Mouse (Mus musculus): Measurements from ENCODE around the gene Lyz2. TPM values are rescaled to one million over a fixed set of nuclear protein-coding genes. Genes with fewer than 3 reads are reported as not detected.
"Not testable (repeated sequence)": the region's sequence is repeated elsewhere in the genome, so short reads cannot be mapped to it uniquely, and the experiment has no call there.

Lyz2 gene
- 100 to 1,000 TPM in 2 of 4 experiments, 10 to 100 TPM in 2; 15.6 to 138 (median 65.3) TPM for total RNA-seq (2022)

DNA sequence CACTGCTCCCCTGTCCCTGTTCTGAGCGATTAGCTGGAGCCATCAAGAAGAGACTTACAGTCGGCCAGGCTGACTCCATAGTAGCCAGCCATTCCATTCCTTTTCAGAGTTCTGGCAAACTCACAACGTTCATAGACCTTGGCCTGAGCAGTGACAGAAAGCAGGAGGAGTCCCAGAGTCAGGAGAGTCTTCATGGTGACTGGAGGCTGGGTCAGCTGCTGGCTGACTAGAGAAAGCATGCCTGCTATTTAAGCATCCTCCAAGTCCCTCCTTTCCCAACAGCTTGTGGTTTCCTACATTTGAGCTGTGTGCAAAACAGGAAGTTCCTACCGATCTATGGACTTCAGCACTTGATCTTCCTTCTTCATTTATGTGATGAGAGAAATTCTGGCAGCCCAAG, at the start of gene Lyz2:
Gene Lyz2, minus strand, starts transcription at position 273 of the 400 bp plus-strand sequence.
- DNase-seq (ENCODE audit: low spot score in 2 of 2) = no peak

DNA sequence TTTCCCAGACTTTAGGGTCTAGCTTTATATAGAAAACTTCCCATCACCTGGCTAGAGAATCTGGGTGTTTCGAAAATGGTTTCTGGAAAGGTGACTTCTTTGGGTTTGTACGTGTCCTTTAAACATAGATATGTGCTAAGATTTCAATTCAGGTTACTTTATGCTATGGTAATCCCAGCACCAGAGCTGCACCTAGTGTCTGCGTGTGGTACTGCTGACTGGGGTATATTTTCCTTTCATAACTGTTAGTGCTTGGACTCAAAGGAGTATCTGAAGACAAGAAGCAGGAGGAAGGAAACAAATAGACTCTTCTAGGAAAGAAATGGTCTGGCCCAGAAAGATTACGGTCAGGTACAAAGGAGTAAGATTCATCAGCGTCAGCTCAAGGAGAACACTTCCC, 48.4 kb upstream of the Lyz2 start:
- no peak for DNase-seq (ENCODE audit: low spot score in 2 of 2)

DNA sequence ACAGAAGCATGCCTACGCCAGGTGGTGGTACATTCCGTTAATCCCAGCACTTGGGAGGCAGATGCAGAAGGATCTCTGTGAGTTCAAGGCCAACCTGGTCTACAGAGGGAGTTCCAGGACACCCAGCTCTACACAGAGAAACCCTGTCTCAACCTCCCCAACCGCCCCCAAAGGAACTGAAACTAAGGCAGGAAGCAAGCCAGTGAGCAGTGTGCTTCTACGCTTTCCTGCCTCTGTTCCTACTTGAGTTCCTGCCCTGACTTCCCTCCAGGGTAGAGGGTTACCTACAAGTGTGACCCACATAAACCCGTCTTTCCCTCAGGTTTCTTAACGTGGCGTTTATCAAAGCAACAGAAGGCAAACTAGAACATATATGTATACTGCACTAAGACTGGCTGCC, 41.7 kb upstream of the Lyz2 start:
- DNase-seq (ENCODE audit: low spot score in 2 of 2) = no peak

DNA sequence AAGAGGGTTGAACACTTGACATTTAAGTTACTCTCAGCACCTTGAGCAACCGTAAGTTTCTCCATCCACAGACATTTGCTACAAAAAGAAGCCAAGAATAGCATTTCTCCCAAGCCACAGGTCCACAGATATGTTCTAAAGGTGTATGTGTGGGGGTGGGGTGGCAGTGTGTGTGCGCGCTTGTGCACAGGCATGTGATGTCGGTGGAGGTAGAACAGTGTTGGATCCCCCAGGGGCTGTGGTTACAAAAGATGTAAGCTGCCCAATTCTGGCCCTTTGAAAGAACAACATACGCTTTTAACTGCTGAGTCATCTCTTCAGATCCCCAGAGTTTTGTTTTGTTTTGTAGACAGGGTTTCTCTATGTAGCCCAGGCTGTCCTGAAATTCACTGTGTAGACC, 40.5 kb upstream of the Lyz2 start:
- DNase-seq (ENCODE audit: low spot score in 2 of 2) = no peak

DNA sequence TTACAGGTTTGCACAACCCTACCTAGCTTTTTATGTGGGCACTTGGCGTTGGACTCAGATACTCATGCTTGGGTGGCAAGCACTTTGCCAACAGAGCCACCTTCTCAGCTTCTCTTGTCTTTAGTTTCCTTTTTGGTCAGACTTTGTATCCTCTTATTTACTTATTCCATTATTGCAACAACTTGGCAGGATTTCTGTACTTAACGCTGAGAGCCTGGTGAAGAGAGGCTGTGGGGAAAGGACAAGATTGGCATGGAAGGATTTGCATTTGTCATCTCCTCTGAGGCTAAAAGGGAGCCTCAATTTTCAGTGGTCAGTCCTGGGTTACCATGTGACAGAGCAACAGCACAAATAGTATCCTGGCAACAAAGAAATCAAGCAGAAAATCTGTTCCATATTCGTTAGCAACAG, 38.5 kb upstream of the Lyz2 start:
- DNase-seq (ENCODE audit: low spot score in 2 of 2) = no peak

DNA sequence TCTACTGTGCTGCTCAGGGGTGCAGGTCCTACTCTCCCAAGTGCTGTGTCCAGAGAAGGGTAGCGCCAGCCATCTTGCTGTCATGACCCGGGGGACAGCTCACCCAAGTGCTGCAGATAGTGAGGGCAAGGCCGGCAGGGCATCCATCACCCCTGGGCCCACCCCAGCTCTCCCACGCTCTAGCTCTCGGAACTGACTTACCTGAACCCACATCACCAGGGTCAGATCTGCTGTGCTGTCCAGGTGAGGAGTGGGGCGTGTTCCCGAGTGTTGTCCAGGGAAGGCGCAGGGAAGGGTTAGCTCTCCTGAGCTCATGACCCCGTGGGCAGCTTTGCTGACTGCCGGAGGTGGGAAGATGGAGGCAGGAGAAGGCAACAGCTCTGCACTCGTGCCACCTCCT, 34.3 kb upstream of the Lyz2 start:
- no peak for DNase-seq (ENCODE audit: low spot score in 2 of 2)

DNA sequence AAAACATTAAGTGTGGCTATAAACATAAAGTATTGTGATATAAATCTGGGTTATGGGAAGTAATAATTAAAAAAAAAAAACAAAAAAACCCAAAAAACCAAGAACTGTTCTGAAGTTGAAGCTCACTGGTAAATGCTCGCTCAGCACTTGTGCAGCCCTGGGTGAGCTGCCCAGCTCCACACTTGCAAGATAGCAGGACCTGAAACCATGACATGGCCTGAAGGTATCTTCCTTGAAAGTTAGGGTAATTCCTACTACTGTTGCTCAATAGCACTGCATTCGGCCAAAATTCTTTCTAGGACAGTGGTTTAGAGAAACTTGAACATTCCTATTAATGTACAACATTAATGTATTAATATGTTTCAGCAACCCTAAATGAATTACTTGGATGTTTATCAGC, 31.0 kb upstream of the Lyz2 start:
- DNase-seq (ENCODE audit: low spot score in 2 of 2) = no peak

DNA sequence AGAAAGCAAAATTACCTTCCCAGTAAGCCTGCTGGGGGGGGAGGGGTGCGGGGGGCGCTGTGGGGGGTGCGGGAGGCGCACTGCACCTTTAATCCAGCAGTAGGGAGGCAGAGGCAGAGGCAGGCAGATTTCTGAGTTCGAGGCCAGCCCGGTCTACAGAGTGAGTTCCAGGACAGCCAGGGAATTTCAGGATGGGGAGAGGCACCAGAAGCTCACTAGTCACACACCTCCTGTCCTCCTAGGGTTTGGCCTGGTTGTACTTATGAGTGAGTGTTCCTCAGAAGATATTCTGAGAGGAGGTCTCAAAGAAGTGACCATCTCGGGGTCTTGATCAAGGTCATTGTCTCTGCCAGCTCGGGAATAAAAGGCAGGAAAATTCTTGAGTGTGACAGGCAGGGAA, 30.0 kb upstream of the Lyz2 start:
- no peak for DNase-seq (ENCODE audit: low spot score in 2 of 2)

DNA sequence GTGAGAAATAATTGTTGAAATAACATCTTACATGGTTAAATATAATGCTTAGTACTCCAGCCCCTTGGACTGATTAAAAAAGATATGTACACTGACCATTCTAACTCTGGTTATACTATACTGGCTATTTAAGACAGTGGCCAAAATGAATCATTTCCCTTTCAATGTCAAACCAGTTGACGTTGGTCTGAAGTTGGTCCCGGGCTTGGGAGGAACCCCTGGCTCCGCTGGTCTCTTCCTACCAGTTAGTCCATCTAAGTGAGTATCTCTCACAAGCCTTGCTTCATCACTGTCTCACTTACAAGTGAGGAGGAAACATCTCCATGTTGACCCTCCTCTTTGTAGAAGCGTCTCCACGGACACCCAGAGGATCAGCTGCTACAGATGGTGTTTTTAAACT, 22.2 kb upstream of the Lyz2 start:
- DNase-seq (ENCODE audit: low spot score in 2 of 2) = no peak

DNA sequence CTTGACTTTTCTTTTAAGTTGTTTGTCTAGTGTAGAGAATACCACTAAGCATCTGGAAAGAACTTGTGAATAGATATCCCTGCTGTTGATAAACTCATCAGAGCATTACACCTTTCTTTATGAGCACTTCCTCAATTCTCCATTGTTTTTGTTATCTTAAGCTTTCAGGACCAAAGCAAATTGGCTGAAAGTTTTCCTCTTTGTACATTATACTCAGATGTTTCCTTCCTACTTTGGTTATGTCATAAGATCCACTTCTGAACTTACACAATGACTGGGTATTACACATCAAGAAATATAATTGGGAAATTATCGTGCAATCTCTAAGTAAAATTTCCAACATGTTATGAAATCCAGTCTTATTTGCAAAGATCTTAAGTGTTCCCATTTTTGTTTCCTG, 19.6 kb upstream of the Lyz2 start:
- DNase-seq (ENCODE audit: low spot score in 2 of 2) = no peak

DNA sequence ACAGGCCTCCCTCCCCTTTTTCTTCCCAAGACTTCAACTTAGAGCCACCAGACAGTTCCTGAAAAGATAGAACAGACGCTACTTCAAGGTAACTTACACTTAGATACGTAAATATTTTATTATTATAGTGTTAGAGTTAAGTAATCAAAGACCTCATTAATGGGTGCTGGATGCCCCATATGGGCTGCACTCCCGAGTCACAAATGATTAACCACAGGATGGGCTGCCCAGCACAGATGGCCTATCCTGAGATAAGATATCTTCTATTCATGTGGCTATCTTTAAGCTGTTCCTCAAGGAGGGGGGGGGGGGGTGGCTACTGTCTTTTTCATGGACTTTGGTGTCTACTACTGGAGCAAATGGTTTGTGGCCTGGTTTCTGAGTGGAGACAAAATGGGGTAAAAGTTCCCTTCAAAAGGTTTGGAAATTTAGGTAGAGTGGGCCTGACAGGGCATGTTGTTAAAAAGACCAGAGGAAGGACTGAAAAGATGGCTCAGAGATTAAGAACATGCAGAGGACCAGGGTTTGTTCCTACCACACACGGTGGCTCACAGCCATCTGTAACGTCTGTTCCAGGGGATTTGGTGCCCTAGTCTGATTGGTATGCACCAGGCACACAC, 17.9 kb upstream of the Lyz2 start:
- no peak for DNase-seq (ENCODE audit: low spot score in 2 of 2)

DNA sequence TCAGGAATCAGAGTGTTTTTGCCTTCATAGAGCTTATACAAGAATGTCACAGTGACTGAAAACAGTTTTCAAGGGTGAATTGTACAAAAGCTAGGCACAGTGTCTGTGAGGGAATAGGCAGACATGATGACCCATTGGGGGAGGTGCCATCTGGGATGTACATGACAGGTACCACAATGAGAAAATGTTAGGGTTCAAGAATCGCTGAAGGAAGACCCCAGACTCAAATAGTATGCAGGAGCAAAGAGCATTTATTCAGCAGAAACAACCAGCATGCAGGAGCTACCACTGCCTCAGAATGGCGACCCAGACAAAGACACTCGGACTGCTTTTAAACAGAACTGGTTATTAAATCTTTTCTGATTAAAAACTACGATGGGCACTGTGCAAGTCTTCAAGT, 17.0 kb upstream of the Lyz2 start:
- no peak for DNase-seq (ENCODE audit: low spot score in 2 of 2)

DNA sequence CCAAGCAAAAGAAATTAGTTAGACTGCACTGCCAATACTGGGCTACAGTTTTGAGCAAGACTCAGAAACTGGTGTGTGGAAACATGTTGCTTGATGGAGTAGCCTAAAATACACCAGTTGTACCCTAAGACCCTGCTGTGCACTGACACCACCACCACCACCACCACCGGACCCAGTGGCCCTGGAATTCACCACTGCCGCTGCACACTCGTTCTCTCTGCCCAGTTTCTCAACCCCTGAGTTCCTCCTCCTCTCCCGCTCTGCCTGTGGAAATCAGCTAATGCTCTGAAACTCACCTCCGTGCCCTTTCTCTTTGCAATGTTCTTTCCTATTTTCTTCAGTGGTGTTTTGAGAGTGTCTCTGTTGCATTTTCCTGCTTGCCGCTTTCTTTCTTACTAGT, 16.2 kb upstream of the Lyz2 start:
- no peak for DNase-seq (ENCODE audit: low spot score in 2 of 2)

DNA sequence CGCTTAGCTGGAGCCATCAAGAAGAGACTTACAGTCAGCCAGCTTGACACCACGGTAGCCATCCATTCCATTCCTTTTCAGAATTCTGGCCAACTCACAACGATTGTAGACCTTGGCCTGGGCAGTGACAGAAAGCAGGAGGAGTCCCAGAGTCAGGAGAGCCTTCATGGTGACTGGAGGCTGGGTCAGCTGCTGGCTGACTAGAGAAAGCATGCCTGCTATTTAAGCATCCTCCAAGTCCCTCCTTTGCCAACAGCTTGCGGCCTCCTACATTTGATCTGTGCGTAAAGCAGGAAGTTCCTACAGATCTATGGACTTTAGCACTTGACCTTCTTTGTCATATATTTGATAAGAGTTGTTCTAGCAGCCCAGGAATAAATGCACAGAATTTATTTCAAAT, 10.6 kb upstream of the Lyz2 start, which contains the start of gene Lyz1:
Gene Lyz1, minus strand, starts transcription at position 198 of the 400 bp plus-strand sequence.
- no peak for DNase-seq (ENCODE audit: low spot score in 2 of 2)

DNA sequence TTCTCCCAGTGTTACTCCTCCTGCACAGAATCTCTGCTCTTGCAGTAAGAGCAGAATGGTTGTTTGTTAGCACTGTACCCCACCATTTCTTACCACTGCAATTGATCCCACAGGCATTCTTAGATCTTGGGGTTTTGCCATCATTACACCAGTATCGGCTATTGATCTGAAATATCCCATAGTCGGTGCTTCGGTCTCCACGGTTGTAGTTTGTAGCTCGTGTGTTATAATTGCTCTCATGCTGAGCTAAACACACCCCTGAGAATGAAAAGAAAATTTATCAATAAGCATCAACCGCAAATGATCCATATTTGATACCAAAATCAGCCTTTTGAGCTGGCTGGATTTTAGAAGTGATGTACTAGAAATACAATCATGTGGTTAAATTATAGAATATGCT, 8.8 kb upstream of the Lyz2 start:
- DNase-seq (ENCODE audit: low spot score in 2 of 2) = not testable (repeated sequence)

DNA sequence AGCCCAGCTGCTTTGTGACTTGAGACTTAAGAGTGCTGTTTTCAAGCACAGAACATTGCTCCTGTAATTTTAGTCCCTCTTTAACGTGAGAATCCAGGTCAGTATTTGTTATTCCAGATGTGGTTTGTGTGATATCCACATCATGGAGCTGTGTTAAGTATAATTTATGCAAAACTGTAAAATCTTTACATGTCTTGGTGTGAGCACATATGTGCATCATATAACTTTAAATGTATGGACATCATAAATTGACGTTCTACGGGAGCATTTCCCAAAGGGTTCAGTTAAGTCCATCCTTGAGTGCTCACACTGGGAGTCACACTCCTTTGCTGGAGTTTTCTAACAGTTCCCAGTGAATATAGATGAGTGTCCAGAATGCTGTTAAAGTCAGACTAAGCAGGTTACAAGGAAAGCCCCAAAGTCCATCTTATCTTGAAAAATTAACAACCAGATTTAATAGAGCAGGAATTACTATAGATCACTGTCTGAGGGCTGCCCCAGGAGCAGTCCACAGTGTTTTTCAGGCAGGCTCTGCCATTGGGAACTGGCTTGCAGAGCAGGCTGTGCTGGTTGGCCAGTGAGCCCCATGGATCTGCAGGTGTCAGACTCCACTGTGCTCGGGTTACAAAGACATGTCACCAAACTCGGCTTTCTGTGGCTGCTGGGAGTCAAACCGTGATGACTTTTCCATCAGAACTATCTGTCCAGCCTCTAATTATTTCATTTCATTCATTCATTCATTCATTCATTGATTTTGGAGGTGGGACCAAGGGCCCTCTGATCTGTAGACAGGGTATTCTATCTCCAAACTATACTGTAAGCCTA, 8.1 kb upstream of the Lyz2 start:
- DNase-seq (ENCODE audit: low spot score in 2 of 2) = no peak

DNA sequence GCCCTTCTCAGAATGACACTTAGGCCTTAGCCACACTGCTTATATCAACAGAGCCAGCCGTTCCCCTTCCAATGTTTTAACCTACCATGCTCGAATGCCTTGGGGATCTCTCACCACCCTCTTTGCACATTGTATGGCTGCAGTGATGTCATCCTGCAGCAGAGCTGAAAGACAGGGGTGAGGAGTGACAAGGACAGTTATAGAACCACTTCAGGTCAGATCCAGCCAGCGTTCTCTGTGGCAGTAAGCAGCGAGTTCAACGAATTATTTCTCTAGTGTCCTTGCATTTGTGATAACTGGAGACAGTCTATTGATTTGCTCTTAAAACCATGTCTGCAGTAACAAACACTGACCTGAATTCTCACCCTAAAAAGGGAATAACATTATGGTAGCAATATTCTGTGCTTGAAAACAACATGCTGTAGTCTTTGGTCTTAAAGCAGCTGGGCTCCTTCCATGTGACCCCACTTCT, 6.9 kb upstream of the Lyz2 start:
- DNase-seq (ENCODE audit: low spot score in 2 of 2) = not testable (repeated sequence)

DNA sequence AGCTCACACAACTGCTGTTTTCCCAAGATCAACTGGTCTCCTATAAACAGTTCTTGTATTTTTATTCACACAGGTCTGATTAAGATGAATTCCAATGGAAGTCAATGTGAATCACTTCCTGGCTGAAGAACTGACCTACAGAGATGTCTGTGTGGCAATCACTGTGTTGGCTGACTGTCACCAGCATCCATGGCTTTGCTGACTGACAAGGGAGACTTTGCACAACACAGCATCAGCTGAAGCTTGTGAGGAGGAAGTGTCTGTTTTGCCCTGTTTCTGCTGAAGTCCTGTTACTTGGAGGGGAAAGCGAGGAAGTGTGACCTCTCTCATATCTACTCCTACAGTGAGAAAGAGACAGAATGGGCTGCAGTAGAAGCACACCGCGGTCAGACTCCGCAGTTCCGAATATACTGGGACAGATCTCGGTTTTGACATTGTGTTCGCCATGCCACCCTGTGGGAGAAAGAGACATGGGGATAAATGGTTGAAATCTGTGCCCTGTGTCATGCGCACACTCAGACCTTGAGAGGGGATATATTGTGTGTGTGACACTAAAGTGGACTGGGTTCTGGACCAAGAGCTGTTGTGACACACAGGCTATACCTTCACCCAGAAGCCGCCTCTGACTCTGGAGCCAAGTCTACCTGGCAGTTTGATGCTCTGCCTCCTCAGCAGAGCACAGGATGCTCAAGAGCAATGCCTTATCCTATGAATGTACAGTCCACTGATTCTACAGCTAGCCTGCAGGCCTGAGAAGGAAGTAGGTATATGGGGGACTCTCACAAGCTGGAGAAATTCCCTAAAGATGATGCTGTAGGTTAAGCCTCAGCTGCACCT, 6.3 kb upstream of the Lyz2 start:
- no peak for DNase-seq (ENCODE audit: low spot score in 2 of 2)

DNA sequence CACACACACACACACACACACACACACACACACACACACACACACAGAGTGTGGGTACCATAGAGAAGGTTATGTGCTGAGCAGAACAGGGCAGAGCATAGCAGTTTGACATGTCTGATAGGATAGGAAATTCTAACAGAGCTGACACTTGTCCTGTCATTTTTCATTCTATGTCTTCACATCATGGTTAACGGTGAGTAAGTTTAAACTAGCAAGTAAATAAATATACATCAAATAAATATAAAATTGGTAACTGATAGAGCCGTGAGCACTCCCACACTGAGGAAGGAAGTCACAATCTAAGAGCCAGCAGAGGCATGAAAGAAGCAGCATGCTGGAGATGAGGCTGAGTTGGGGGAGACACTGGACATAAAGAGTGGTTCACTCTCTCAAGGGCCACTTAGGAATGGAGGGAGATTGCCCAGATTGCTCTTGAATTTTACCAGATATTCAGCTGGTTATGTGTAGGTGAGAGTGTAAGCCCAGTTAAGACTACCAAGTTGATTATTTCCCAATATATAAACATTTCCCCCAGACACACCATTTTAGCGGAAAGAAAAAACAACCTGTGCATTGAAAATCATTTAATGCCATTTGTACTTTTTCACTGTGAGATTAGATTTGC, 5.2 kb upstream of the Lyz2 start:
- no peak for DNase-seq (ENCODE audit: low spot score in 2 of 2)

DNA sequence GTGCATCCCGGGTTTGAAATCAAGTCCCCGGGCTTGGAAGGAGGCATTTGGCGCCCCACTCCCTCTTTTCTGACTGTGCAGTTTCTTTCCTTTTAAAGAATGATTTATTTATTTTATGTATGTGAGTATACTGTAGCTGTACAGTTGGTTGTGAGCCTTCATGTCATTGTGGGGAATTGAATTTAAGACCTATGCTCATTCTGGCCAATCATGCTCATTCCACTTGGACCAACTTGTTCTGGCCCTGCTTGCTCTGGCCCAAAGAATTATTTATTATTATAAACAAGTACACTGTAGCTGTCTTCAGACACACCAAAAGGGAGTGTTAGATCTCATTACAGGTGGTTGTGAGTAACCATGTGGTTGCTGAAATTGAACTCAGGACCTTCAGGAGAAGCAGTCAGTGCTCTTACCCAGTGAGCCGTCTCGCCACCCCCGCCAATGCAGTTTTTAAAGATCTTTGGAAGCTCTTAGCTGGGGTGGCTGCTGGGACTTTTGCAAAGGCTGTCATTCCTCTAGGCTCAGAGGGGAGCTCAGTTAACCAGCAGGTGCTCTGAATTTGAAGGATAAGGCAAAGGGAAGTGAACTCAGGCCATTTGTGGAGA, 4.3 kb upstream of the Lyz2 start:
- no peak for DNase-seq (ENCODE audit: low spot score in 2 of 2)

DNA sequence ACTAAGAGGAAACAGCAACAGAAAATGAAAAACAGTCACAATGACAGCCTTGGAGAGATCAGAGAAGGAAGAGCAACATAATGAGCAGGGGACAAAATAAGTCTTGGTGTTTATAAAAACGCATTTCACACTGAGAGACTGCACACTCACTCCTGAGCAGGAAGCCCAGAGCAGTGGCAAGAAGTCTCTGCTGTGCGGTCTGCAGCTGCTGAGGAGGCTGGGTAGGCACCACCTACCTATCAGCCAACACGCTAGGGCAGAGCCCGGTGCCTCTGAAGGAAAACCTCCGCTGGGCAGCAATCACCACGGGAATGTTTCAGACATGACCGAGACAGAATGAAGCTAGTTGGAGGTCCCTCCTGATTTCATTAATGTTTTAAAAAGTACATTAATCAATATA, 3.5 kb upstream of the Lyz2 start:
- not testable (repeated sequence) for DNase-seq (ENCODE audit: low spot score in 2 of 2)

Measured in left cerebral cortex, adult 8-10 months (tissue).